Mouse (Mus musculus) midbrain, embryonic 14.5 days (tissue): ENCODE measurements at regions not wholly inside any gene's neighbourhood (a gene's known extent, or its start where the extent isn't known, plus 50 kb on each side); places are given as distances from the start of the nearest gene placed in this dataset.

Experiments
- ATAC-seq: fragments of 200-750 bp; cut with Nextera tagmentation; 2 replicates; pipeline ENCODE4 v1.8.0; 2017; ENCODE audit warnings: moderate number of reproducible peaks, moderate library complexity; ENCODE audit not compliant: low FRiP score, low TSS enrichment
- DNase-seq: peaks from one replicate; pipeline ENCODE4 v3.0.0-alpha.2; 2015
- H3K27ac ChIP-seq: fragments of 300-500 bp; sonication (generic); replicated peaks from 2 replicates; pipeline ENCODE4 v1.5.1; 2014; ENCODE audit warnings: mild to moderate bottlenecking, low read depth, low read length, moderate library complexity
- H3K27me3 ChIP-seq: fragments of 300-500 bp; sonication (generic); 2 replicates; pipeline ENCODE4 v1.6.1; 2014; ENCODE audit warnings: low read length, control low read depth, mixed read lengths; ENCODE audit not compliant: control insufficient read depth, insufficient read depth
- H3K36me3 ChIP-seq: fragments of 300-500 bp; sonication (generic); 2 replicates; pipeline ENCODE4 v1.6.1; 2014; ENCODE audit warnings: low read length, control low read depth; ENCODE audit not compliant: control insufficient read depth, insufficient read depth
- H3K4me1 ChIP-seq: fragments of 300-500 bp; sonication (generic); 2 replicates; pipeline ENCODE4 v1.6.1; 2014; ENCODE audit warnings: mild to moderate bottlenecking, antibody characterized with exemption, low read length, control low read depth; ENCODE audit not compliant: control insufficient read depth, insufficient read depth
- H3K4me2 ChIP-seq: fragments of 300-500 bp; sonication (generic); 2 replicates; pipeline ENCODE4 v1.6.1; 2014; ENCODE audit warnings: mild to moderate bottlenecking, low read length, moderate library complexity
- H3K4me3 ChIP-seq: fragments of 300-500 bp; sonication (generic); replicated peaks from 2 replicates; pipeline ENCODE4 v1.5.1; 2014; ENCODE audit warnings: low read depth, low read length
- H3K9ac ChIP-seq: fragments of 300-500 bp; sonication (generic); replicated peaks from 2 replicates; pipeline ENCODE4 v1.6.1; 2014; ENCODE audit warnings: mild to moderate bottlenecking, low read length, moderate library complexity
- H3K9me3 ChIP-seq: fragments of 300-500 bp; sonication (generic); 2 replicates; pipeline ENCODE4 v1.6.1; 2016; ENCODE audit warnings: low read length, control low read depth, mixed read lengths; ENCODE audit not compliant: control insufficient read depth
- WGBS: fragments of 180-500 bp; shearing (Covaris S2); extraction: QIAGEN DNeasy Blood & Tissue Kit; methylation state at CpG from one replicate; pipeline ENCODE4 v1.1.7; 2014; 5-methylcytosine and 5-hydroxymethylcytosine counted together

DNA sequence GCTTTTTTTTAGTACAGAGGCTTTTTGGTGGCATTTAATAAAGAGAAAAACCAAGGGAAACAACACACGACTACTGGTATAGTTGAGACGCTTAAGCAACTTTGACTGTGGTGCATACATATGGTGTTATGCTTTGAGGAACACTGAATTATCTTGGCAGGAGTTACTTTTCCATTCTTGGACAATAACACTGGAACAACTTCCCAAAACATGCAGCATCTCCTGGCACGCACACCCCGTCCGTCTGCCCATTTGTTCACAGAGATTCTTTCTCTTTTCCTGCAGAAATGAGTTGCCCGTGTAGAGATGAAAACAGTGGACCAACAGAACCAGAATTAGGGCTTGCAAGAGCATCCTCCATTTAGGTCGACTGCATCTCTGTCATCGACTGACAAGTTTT, 544.7 kb downstream of the Arl4a start:
- H3K9me3 ChIP-seq: no peaks in the 10 kb centered on the region
- H3K27me3 ChIP-seq: no peaks in the 10 kb centered on the region
- 89% methylated on average over 8 of the region's 8 CpGs for WGBS
- H3K27ac ChIP-seq: no peak overlapping the region
- no peak overlapping the region for H3K4me3 ChIP-seq
- DNase-seq (no peak), ATAC-seq (no peak)
- no peak overlapping the region for H3K4me2 ChIP-seq
- H3K4me1 ChIP-seq: no peaks in the 10 kb centered on the region
- H3K36me3 ChIP-seq: no peaks in the 10 kb centered on the region
- H3K9ac ChIP-seq: no peak overlapping the region

DNA sequence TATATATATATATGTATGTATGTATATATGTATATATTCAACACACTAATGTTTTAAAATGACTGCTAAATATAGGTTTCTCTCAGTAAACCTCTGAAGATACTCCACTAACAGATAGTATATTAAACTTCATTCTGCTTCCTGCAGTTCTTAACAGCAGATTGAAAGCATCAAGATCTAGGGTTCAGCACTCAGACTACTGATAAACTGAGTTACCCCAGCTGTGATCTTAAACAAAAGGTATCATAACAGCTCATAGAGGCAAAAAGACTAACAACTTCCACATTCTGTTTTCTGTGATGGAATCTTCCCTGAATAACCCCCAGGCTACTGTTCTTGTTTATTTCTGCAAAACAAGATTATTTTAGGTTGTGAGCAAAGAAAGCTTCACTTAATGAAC, 564.8 kb downstream of the Arl4a start:
- Histone ChIP-seq H3K27ac (no peak overlapping the region), H3K9me3 (no peaks in the 10 kb centered on the region), H3K27me3 (no peaks in the 10 kb centered on the region), H3K4me3 (no peak overlapping the region), H3K4me2 (no peak overlapping the region), H3K9ac (no peak overlapping the region), H3K36me3 (no peaks in the 10 kb centered on the region), H3K4me1 (no peaks in the 10 kb centered on the region)
- DNase-seq (no peak), ATAC-seq (no peak)
